Mouse (Mus musculus): ENCODE data around the gene Fbln2. TPM values are rescaled to one million over a fixed set of nuclear protein-coding genes. Genes with fewer than 3 reads are reported as not detected.

Fbln2 gene
- polyA plus RNA-seq, 1 experiment: not detected

DNA sequence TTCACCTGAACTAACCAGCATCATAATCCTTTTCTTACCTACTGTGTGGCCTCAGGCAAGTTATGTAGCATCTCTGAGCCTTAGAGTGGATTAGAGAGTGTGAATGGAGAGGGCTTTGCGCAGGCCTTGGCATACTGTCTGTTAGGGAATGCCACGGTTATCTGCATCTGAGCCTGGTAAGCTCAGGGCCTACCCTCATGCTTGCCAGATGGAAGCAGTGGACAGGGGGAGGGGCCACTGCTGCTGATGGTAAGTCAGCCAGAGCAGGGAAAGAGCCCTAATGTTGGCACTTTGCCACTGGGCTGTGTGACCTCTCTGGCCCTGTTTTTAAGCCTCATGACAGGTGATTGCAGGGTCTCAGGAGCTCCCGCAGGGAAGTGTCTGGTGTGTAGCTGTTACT lies 87.8 kb downstream of the Fbln2 start:
- TF ChIP-seq GATA1 (IDR thresholded peaks at IDR 0.05; ENCODE audit: low read length): no peak

- TF ChIP-seq GATA1 (IDR thresholded peaks at IDR 0.05; ENCODE audit: low read length): no peak
These were observed 89.6 kb downstream of the Fbln2 start for GRCm38 (mm10) chr6:91301839-91302238.

GRCm38 (mm10) chr6:91302337-91302736 lies 90.1 kb downstream of the Fbln2 start:
- no peak for TF ChIP-seq GATA1 (IDR thresholded peaks at IDR 0.05; ENCODE audit: low read length)

- no peak for TF ChIP-seq GATA1 (IDR thresholded peaks at IDR 0.05; ENCODE audit: low read length)
These were observed 91.9 kb downstream of the Fbln2 start for GRCm38 (mm10) chr6:91304172-91304571.

DNA sequence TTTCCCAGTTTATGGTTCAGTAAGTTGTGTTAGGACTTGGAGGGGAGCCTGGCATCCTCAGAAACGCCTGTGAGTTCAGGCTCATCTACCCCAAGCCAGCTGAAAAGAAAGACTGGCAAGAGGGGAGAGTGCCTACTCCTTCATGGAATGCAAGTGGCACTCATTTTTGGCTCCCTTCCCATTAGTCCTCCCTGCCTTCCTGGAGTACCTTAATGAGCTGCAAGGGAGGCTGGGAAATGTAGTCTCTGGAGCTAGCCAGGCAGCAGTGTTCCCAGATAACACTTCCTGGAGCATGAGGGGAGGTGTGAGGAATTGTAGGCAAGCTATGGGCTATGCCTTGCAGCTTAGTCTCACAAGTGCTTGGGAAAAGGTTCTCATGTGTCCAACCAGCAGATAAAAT lies 95.7 kb downstream of the Fbln2 start:
- no peak for TF ChIP-seq GATA1 (IDR thresholded peaks at IDR 0.05; ENCODE audit: low read length)

GRCm38 (mm10) chr6:91311204-91311603 lies 98.9 kb downstream of the Fbln2 start:
- TF ChIP-seq GATA1 (IDR thresholded peaks at IDR 0.05; ENCODE audit: low read length): no peak

GRCm38 (mm10) chr6:91312491-91312890 lies 100.2 kb downstream of the Fbln2 start:
- no peak for TF ChIP-seq GATA1 (IDR thresholded peaks at IDR 0.05; ENCODE audit: low read length)

Other genes starting within 250 kb of the Fbln2 start
- 43.4 and 52.2 TPM in 2 replicates for gene Iqsec1, start 223.8 kb upstream of the Fbln2 start, polyA plus RNA-seq (2012)
- gene Nup210, start 95.6 kb upstream of the Fbln2 start, polyA plus RNA-seq (2012): 24.0 and 68.7 TPM in 2 replicates
- gene Hdac11, start 55.8 kb upstream of the Fbln2 start, polyA plus RNA-seq (2012): 0.95 and 1.1 TPM in 2 replicates
- gene Wnt7a, start 198.9 kb downstream of the Fbln2 start, polyA plus RNA-seq (2012): not detected in 2 replicates